Mouse (Mus musculus): ENCODE results near the gene Magi2. TPM values are rescaled to one million over a fixed set of nuclear protein-coding genes. Genes with fewer than 3 reads are reported as not detected.
"Not testable (repeated sequence)": the region's sequence is repeated elsewhere in the genome, so short reads cannot be mapped to it uniquely, and the experiment has no call there.

Gene Magi2
- total RNA-seq, 2 experiments from 2014 or later, result 6.6 TPM

DNA sequence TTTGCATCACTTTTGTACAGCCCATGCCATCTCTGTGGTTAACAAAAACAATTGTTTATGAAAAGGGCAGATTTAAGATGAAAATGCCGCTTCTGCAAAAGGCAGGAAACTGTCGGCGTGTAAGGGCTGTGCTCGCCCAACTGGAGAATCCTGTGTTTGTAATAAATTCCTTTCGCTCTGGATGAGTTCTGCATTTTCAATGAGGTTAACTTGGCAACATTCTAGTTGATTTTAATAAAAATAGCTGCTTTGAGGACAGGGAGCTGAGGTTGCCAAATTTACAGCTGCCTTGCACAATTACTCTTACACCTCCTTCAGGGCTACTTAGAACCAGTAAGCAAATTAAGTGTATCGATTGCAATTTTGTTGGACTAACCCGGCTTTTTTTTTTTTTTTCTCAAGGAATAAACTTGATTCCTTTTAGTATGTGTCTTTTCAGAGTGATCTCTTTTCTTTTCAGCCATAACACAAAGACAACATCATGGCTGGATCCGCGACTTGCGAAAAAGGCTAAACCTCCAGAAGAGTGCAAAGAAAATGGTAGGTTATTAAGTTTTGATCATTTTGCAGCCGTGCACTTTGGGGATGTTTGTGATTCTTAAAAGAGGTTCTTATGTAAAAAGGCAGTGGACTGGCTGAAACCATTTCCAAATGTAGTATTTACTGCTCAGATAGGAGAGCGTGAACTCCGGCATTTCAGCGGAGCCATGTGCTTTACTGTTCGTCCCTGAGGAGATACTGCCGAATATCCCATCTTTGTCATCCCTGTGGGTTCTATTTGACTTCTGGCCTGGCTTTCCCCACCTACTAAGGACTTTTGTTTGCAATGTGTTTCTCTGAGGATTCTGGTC is 1001.3 kb downstream of the Magi2 start:
- DNase-seq (ENCODE audit: low spot score in 2 of 2), result no peak

DNA sequence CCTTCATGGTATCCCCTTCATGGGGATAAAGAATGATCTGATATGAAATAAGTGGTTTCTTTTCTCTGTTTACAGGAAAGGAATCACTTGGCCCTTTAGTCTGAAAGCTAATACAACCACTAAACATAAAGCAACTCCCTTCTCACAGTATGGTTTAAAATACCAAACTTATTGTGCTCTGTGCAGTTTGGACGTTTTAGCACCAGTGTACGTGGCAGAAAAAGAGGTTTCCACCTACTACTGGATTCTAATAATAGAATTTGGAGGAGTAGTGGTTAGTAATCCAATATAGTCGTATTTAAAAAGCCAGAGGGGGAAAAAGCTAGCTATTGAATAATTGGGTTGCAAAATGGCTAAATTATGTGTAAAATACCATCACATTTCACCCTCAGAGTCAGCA is 1005.1 kb downstream of the Magi2 start:
- no peak for DNase-seq (ENCODE audit: low spot score in 2 of 2)

DNA sequence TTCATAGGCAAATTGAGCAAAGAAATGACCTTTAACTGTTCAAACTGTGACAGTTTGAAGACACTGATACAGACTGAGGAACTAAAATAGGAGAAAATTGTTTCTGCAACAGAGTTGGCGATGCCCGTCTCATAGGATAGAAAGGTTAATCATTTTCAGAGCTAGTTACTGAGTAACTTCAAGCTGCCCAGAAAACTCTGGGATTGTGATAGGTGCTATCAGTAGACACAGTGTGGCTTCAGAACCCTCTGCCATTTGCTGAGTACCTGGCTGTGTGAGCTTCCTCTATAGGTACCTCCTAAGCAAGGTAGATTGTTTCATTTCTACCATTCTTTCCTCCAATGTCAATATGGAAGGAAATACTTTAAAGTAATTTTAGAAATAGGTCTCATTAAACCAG is 1014.7 kb downstream of the Magi2 start:
- no peak for DNase-seq (ENCODE audit: low spot score in 2 of 2)

DNA sequence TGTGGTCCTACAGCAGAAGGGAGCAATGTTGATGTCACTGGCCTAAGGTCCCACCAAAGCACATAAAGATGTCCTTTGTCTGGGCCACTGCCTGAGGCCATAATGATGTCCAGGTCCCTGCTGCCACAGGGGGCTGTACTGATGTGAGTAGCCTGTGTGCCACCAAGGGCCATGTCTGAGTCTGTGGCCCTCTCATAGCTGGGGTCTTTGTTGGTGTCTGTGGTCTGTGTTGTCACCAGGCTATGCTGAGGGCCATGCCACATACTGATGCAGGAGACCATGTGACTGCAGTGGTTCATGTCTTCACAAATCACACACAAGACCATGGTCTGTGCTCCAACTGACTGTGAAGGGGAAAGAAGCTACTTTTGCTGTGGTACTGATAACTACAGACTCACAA is 1015.7 kb downstream of the Magi2 start:
- no peak for DNase-seq (ENCODE audit: low spot score in 2 of 2)

DNA sequence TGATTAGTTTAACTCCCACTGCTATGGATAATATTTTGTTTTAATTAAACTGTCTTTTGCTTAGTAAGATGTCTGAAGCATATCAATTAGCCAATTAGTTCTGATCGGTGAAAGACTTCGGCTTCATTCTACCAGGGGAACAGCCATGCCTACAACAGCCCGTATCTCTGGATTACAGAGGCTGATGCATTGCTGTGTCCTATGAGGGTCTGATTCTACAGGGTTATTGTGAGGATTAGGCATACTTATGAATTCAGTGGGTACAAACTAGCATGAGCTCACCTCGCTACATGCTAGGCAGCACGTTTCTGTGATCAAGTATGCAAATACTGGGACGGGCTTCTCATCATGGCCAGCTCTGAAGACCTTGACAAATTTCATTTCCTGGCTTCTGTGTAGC is 1022.5 kb downstream of the Magi2 start:
- DNase-seq (ENCODE audit: low spot score in 2 of 2), result no peak

DNA sequence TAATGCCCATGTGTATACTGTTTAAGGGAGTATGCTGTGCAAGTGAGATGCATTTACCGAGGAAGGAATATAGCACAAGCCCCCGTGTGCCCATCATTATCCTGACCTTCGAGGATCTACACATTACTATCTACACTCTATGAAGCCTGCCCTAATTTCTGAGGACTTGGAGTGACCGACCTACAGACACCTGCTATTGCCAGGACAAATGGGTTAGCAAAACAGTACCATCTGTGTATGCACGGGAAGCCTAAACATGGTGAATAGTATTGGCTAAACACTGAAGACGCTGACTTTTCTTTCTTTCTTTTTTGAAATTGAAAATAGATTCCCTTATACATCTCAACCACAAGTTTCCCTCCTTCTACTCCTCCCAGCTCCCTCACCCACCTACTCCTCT is 1024.7 kb downstream of the Magi2 start:
- DNase-seq (ENCODE audit: low spot score in 2 of 2), result no peak

DNA sequence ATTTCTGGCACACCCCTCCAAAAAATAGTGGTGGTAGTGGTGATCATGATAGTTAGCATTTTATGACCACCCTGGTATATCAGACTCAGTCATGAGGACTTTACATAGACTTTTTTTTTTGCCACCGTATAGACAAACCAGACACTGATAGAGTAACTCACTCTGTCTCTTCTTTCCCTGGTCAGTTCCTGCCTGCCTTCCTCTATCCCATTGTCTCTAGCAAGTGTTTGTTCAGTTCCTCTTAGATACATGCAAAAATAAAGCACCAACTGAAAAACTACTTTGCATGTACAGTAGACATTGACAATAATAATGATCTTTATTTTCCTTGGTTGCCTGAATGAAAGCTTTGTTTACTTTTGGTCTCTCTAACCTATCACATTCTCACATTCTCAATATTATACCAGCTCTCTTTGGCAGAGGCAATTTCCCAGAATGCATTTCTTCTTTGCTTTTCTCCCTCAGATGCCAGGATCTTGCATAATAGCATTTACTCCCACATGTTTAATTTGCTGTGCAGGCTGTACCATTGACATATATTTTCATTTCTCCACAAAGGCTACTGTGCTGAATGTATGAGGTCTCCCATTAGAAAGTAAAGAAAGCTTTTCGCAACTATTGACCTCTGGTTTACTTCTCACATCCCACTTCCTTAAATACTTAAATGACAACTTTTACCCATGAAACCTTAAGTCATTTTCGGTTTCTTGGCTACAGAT is 1029.5 kb downstream of the Magi2 start:
- DNase-seq (ENCODE audit: low spot score in 2 of 2), result no peak

DNA sequence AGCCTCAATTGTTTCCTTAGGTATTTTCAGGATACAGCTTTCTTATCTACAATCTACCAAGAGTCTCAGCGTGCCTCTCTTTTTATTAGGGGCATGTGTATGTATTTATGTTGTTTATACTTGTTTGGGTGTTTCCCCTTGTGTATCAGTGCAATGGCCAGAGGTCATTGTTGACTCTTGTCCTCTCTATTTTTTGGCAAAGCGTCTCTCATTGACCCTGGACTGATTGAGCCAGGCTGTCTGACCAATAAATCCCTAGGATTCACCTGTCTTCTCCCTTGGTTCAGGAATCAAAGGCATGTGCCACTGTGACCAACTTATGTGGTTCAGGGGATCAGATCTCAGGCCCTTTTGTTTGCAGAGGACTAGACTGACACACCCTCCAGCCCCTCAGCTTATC is 1030.1 kb downstream of the Magi2 start:
- no peak for DNase-seq (ENCODE audit: low spot score in 2 of 2)

DNA sequence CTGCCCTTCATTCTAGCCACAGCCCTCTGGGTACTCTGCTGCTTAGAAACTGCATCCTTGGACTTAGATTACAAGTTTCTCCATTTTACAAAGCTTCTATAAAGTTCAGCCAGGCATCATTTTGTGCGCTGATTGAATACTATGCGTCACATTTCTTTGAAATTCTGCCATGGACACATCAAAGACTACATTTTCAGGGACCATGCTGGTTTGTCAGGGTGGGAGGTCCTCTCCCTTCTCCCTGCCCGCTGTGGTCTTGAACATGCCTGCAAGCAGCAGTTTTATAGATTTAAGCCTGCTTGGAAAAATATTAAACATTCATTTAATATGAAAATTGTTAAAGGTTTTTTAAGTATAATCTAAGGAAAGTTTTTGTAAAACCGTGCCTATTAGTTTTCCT is 1030.6 kb downstream of the Magi2 start:
- DNase-seq (ENCODE audit: low spot score in 2 of 2), result no peak

DNA sequence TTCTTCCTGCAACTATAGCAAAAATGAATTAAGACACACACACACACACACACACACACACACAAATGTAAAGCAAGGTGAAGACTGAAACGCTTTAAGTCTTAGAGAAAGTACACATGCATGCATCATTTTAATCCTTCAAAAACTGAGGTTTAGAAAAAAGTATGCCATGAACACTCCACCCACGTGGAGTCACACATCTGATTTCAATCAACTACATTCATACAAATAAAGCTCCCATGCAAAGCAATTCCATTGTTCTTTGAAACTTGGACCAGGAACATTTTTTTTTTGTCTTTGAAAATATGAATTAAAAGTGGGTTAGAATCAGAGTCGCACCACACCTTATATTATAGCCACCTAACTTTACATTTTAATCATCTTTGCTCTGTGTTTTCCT is 1032.9 kb downstream of the Magi2 start:
- DNase-seq (ENCODE audit: low spot score in 2 of 2), result no peak

DNA sequence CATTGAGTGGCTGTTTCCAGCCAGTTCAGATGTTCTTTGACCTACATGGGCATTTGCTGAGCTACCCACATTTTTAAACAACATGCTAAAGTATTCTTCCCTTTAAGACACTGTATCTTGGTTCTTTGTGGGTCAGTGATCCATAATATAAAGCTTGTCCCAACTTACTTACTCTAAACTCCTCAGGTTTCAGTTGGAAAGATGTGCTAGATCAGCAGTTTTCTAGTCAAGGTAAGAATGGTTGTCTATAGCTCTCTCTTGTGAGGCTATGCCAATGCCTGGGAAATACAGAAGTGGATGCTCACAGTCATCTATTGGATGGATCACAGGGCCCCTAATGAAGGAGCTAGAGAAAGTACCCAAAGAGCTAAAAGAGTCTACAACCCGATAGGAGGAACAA is 1045.8 kb downstream of the Magi2 start:
- DNase-seq (ENCODE audit: low spot score in 2 of 2), result not testable (repeated sequence)

DNA sequence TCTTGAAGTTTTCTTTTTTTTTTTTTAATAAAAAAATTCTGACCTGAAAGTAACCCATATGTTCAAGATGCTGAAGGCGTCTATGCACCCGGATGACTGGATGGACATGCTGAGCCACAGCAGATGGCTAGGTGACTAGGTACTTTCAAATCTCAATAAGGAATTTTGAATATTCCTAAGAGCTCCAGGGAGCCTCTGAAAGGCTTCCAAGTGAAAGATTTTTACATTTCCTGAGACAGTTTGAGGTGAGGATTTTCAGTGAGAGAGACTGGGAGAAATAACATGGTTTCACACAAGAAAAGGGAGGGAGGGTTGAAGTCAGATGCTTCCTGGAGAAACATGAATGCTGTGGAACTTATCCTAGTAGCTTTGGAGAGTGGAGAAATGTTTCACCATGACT is 1048.8 kb downstream of the Magi2 start:
- DNase-seq (ENCODE audit: low spot score in 2 of 2), result no peak

DNA sequence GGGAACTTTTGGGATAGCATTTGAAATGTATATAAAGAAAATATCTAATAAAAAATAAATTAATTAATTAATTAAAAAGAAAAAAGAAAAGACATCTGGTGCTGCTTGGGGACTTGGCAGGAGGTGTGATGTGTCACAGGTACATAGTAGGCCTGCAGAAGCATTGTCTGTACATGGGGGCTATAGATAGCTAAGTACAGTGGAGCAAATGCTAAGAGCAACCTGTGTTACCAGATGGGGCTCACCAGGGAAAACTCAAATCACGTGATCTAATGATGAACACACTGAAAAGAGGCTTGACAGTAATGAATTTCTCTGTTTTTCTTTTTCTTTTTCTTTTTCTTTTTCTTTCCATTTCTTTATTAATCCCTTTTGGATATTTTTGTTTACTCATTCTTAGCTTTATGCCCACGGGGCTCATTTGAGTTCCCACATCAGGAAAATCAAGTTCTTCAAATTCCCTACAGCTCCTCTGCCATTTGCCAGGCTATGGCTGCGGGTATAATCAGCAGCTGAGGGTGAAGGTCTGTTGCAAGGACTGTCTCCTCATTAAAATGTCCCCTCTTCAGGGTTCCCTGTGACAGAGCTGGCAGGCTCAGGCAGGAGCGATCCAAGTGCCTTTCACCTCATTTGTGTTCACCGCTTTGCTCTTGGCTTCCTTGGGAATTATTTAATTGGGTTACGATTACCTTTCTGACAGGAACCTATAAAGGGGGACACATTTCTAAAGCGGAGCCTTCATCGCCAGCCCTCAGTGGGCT is 1058.4 kb downstream of the Magi2 start:
- no peak for DNase-seq (ENCODE audit: low spot score in 2 of 2)

DNA sequence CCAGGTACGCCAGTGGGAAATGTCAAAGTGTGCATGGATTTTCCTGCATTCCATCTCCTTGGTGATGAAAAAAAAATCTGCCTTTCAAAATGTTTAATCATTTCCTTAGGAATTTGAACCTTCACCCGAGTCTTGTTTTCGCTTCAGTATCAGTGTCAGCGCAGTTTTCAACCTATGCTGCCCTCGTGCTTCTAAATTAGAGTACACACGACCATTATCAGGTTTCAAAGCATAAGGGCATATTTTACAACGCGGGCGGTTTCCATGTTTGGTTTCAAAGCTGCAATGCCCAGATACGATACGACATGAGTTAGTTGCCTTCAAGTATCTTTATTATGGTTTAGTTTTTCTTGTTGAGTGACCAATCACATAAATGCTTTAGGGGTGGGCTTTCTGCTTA is 1067.7 kb downstream of the Magi2 start:
- DNase-seq (ENCODE audit: low spot score in 2 of 2), result no peak

DNA sequence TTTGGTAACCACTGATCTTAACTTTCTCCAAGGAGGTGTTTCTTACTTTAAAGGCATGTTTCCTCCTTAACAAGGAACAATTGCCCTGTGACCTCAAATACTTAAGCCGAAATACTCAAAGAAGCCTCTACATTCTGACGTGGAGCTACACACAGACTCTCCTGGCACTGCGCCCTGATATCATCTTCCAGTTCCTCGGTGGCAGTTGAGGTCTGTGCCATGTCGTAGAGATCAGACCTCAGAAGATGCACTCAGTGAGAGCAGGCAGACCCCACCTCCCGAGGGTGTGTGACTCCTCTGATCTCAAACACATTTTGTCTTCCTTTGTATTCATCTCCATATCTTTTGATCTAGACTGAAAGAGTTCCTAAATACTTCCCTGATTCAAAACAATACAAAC is 1073.0 kb downstream of the Magi2 start:
- no peak for DNase-seq (ENCODE audit: low spot score in 2 of 2)

DNA sequence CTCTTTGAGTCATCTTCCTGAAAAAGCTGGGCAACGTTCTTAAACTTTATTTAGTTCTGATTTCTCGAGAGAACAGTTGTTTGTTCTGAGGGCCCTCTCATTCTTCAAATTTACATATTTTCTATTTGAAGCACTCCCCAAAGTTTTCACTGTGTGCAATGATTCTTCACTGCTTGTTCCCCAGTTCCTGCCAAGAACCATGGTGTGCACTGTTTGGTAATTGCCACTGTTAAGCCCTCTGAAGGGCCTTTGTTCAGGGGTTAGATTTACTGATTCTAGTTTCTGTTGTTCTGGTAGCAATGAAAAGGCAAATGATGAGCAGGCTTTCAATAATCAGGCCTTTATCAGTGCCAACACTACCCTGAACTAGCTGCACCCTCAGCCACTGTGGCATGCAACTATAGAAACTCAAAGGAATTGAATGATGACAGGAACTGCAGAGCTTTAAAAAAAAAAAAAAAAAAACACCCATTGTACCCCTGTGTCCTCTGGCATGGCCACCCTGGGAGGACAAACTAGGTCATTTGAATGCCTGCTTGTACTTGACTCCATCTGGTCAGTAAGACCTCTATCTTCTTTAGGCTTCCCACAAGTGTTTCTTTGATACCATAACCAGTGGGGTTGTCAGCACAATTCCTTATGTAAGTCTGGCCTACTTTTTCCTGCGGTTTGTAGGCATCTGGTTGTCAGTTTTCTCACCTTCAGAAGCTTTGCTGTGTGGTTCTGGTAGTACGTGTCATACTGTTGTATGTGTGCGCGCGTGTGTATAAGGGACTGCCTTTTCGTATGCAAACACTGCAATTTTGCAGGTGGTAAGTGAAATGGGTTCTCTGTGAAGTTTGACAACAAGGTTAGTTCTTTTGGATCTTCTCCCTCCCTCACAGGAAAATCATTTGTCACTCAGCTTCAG is 1076.5 kb downstream of the Magi2 start:
- DNase-seq (ENCODE audit: low spot score in 2 of 2), result no peak

DNA sequence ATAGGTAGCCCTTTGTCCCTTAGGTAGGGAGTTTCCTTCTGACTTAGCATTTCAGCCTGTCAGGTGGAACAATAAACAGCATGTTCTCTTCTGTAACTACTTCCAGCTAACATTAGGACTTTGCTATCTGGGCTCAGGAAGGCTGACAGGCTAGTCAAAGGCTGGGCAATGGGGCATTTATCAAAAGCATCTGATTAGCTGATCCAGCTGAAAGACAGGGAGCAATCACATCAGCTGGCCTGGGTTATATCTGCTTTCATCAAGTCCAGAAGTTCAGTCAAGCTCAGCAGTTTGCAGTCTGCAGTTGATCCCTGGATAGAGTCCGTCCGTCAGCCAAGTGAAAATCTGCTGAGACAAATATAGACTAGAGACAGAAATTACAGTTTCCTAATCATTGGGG is 1094.1 kb downstream of the Magi2 start:
- no peak for DNase-seq (ENCODE audit: low spot score in 2 of 2)

DNA sequence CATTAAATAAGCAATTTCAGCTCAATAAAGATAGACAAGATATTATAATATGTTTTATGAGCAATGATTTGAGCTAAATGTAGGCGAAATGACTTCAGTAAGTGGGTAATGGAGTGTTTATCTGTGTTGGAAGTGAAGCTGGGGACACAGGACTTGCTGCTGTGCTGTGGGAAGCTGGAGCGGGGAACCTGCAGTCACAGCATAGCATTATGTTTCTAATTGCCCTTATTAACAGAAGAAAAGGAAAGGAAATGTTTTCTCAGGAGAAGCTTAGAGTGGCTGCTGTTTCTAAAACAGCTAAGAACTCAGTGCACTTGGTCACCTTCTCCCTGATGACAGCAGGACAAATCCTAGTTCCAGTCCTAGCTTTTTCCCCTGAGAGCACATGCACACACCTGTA is 1098.5 kb downstream of the Magi2 start:
- DNase-seq (ENCODE audit: low spot score in 2 of 2), result no peak

DNA sequence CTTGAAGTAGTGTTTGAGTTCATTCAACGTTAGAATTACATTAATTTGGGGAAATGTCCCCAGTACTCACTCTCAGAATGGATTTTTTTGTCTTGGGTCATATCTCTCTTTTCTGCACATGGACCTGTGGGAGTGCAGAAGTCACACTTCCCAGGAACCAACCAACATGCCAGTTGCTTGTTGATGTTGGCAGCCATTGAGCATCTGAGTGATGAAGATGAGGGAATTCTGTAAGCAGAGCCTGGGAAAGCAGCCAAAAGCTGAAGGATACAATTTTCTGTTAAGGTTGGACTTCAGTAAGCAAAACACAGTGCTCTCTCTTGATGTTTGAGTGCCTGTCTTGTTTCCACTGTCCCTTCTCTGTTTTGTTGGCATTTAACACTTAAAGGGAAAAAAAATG is 1102.1 kb downstream of the Magi2 start:
- DNase-seq (ENCODE audit: low spot score in 2 of 2), result no peak

DNA sequence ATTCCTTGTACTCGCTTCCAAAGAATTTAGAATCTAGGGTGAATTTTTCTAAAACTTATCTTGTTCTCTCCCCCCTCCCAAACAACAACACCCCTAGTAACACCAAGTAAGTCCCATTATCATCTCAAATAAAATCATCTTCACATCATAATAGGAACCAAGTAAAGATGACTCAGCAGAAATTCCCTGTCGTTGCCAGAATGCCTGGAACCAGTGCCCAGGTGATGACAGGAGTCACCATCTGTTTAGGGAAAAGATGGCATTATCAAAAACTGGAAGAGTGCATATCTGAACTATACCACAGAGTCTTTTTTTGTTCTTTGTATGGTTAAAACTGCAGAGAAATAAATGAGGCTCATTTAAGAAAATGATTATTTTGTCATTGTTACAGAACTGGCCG is 1103.2 kb downstream of the Magi2 start:
- no peak for DNase-seq (ENCODE audit: low spot score in 2 of 2)

DNA sequence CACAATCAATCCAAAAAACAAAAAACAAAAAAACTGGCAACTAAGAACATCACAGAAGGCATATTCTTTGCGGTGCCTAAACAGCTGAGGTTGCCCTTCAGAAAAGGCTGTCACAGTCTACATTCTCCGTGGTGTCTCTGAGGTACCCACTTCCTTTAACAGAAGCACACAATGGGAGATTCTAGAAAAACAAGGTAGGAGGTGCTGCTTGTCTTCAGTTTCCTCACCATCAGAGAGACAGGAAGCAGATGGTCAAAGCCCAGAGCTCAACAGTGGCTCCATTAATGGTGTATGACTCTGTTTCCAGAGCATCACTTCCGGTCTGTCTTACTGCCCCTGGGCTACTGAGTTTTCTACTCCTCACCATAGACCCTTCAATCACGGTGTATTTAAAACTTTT is 1105.7 kb downstream of the Magi2 start:
- DNase-seq (ENCODE audit: low spot score in 2 of 2), result no peak

Data from gastrocnemius, postnatal 4 days (tissue).